Mouse (Mus musculus) lung, postnatal 0 days (tissue): ENCODE results near the gene Gstt3. TPM values are rescaled to one million over a fixed set of nuclear protein-coding genes. Genes with fewer than 3 reads are reported as not detected.

ENCODE experiments used
- ATAC-seq: fragments of 200-750 bp; cut with Nextera tagmentation; 2 replicates; pipeline ENCODE4 v1.8.0; 2017; ENCODE audit warnings: moderate library complexity
- DNase-seq: peaks from one replicate; pipeline ENCODE4 v3.0.0-alpha.2; 2016; ENCODE audit warnings: low spot score
- H3K27ac ChIP-seq: fragments of 300-500 bp; sonication (generic); 2 replicates; pipeline ENCODE4 v1.5.1; 2014; ENCODE audit warnings: antibody characterized with exemption, mild to moderate bottlenecking, low read length, mixed read lengths
- H3K27me3 ChIP-seq: fragments of 300-500 bp; sonication (generic); replicated peaks from 2 replicates; pipeline ENCODE4 v1.6.1; 2014; ENCODE audit warnings: low read length, mixed read lengths; ENCODE audit not compliant: insufficient read depth
- H3K36me3 ChIP-seq: fragments of 300-500 bp; sonication (generic); 2 replicates; pipeline ENCODE4 v1.6.1; 2014; ENCODE audit warnings: low read length, mixed read lengths; ENCODE audit not compliant: insufficient read depth
- H3K4me1 ChIP-seq: fragments of 300-500 bp; sonication (generic); 2 replicates; pipeline ENCODE4 v1.6.1; 2014; ENCODE audit warnings: antibody characterized with exemption, low read depth, low read length, mixed read lengths; ENCODE audit not compliant: insufficient read depth
- H3K4me2 ChIP-seq: fragments of 300-500 bp; sonication (generic); replicated peaks from 2 replicates; pipeline ENCODE4 v1.6.1; 2014; ENCODE audit warnings: low read depth, mild to moderate bottlenecking, low read length, moderate library complexity, mixed read lengths
- H3K4me3 ChIP-seq: fragments of 300-500 bp; sonication (generic); 2 replicates; pipeline ENCODE4 v1.5.1; 2014; ENCODE audit warnings: low read depth, low read length
- H3K9ac ChIP-seq: fragments of 300-500 bp; sonication (generic); replicated peaks from 2 replicates; pipeline ENCODE4 v1.6.1; 2014; ENCODE audit warnings: low read depth, mild to moderate bottlenecking
- H3K9me3 ChIP-seq: fragments of 300-500 bp; sonication (generic); 2 replicates; pipeline ENCODE4 v1.6.1; 2016; ENCODE audit warnings: low read length, mixed read lengths
- CTCF ChIP-seq: IDR thresholded peaks from 2 replicates; pipeline ENCODE4 v1.5.1; 2016; ENCODE audit warnings: antibody characterized with exemption, mild to moderate bottlenecking
- EP300 ChIP-seq: IDR thresholded peaks from 2 replicates; pipeline ENCODE4 v1.6.1; 2016; ENCODE audit warnings: antibody characterized with exemption, mild to moderate bottlenecking, control low read depth
- WGBS: fragments of 180-500 bp; shearing (Covaris S2); extraction: QIAGEN DNeasy Blood & Tissue Kit; methylation state at CpG from one replicate; pipeline ENCODE4 v1.1.7; 2014; 5-methylcytosine and 5-hydroxymethylcytosine counted together
- polyA plus RNA-seq: library from polyadenylated mRNA; unstranded; fragments of >200 nt; fragmentation: Nextera tagmentation; extraction: Ambion mirVana; gene quantifications from 2 replicates; pipeline ENCODE4 v1.2.1, GENCODE M21; 2015

Gene Gstt3
- polyA plus RNA-seq, 1 experiment from 2014 or later = 58.9 TPM

GRCm38 (mm10) chr10:75788277-75788676, 7.1 kb upstream of the Gstt3 start:
- no peak for TF ChIP-seq CTCF
- no peak for TF ChIP-seq EP300
- H3K4me3 ChIP-seq = no peak overlapping the region
- ATAC-seq (no peak), DNase-seq (no peak)
- H3K4me1 ChIP-seq = no peaks in the 10 kb centered on the region
- no peaks in the 10 kb centered on the region for H3K27me3 ChIP-seq
- no peak overlapping the region for H3K27ac ChIP-seq
- H3K4me2 ChIP-seq = no peak overlapping the region
- no peaks in the 10 kb centered on the region for H3K36me3 ChIP-seq
- WGBS = 89% methylated on average over 8 of the region's 8 CpGs
- H3K9me3 ChIP-seq = no peaks in the 10 kb centered on the region
- H3K9ac ChIP-seq = no peak overlapping the region

GRCm38 (mm10) chr10:75785442-75785841, 4.2 kb upstream of the Gstt3 start:
- 51% methylated on average over 1 of the region's 1 CpGs for WGBS
- DNase-seq (no peak), ATAC-seq (no peak)
- no peaks in the 10 kb centered on the region for H3K9me3 ChIP-seq
- TF ChIP-seq EP300 (no peak), CTCF (no peak)
- no peak overlapping the region for H3K4me2 ChIP-seq
- 0 out of 2 replicates have a peak, but pooled peaks cover 4% of the 10 kb centered on the region for H3K4me1 ChIP-seq
- H3K9ac ChIP-seq = no peak overlapping the region
- H3K27ac ChIP-seq = no peak overlapping the region
- H3K4me3 ChIP-seq = no peak overlapping the region
- H3K36me3 ChIP-seq = no peaks in the 10 kb centered on the region
- no peaks in the 10 kb centered on the region for H3K27me3 ChIP-seq

- no peaks in the 10 kb centered on the region for H3K27me3 ChIP-seq
- H3K4me3 ChIP-seq = peak overlapping the region; percentile 51
- no peaks in the 10 kb centered on the region for H3K9me3 ChIP-seq
- 0 out of 2 replicates have a peak overlapping the region, but pooled peaks have one; percentile 5 for H3K27ac ChIP-seq
- H3K4me2 ChIP-seq = peak overlapping the region; percentile 85
- ATAC-seq = peak; percentile 30
- H3K9ac ChIP-seq = no peak overlapping the region
- TF ChIP-seq CTCF (no peak), EP300 (no peak)
- no peaks in the 10 kb centered on the region for H3K36me3 ChIP-seq
- H3K4me1 ChIP-seq = 0 out of 2 replicates have a peak, but pooled peaks cover 4% of the 10 kb centered on the region
- peak; percentile 64 for DNase-seq
- WGBS = 31% methylated on average over 15 of the region's 15 CpGs
Measured at GRCm38 (mm10) chr10:75779206-75780174, 1.7 kb downstream of the Gstt3 start.

- no peak overlapping the region for H3K4me3 ChIP-seq
- no peak overlapping the region for H3K4me2 ChIP-seq
- H3K4me1 ChIP-seq = peaks cover 4% of the 10 kb centered on the region; the same call in 1 of the 2 replicates
- H3K9ac ChIP-seq = no peak overlapping the region
- TF ChIP-seq CTCF (no peak), EP300 (no peak)
- no peak overlapping the region for H3K27ac ChIP-seq
- no peaks in the 10 kb centered on the region for H3K9me3 ChIP-seq
- WGBS = 93% methylated on average over 2 of the region's 2 CpGs
- DNase-seq (no peak), ATAC-seq (no peak)
- no peaks in the 10 kb centered on the region for H3K27me3 ChIP-seq
- no peaks in the 10 kb centered on the region for H3K36me3 ChIP-seq
Measured at GRCm38 (mm10) chr10:75777885-75778284, 3.3 kb downstream of the Gstt3 start.

GRCm38 (mm10) chr10:75776562-75776961, 4.7 kb downstream of the Gstt3 start:
- 90% methylated on average over 6 of the region's 6 CpGs for WGBS
- no peak for TF ChIP-seq EP300
- TF ChIP-seq CTCF = no peak
- peaks cover 9% of the 10 kb centered on the region; the same call in 1 of the 2 replicates for H3K4me1 ChIP-seq
- ATAC-seq = no peak
- H3K9ac ChIP-seq = no peak overlapping the region
- no peak overlapping the region for H3K27ac ChIP-seq
- no peaks in the 10 kb centered on the region for H3K27me3 ChIP-seq
- H3K4me3 ChIP-seq = no peak overlapping the region
- no peak for DNase-seq
- no peak overlapping the region for H3K4me2 ChIP-seq
- no peaks in the 10 kb centered on the region for H3K36me3 ChIP-seq
- no peaks in the 10 kb centered on the region for H3K9me3 ChIP-seq

GRCm38 (mm10) chr10:75774587-75774986, 6.6 kb downstream of the Gstt3 start:
- Histone ChIP-seq H3K27me3 (no peaks in the 10 kb centered on the region), H3K4me3 (no peak overlapping the region), H3K36me3 (no peaks in the 10 kb centered on the region), H3K4me1 (peaks cover 5% of the 10 kb centered on the region; the same call in 1 of the 2 replicates), H3K9me3 (no peaks in the 10 kb centered on the region), H3K27ac (no peak overlapping the region), H3K4me2 (no peak overlapping the region), H3K9ac (no peak overlapping the region)
- no peak for ATAC-seq
- WGBS = 86% methylated on average over 9 of the region's 9 CpGs
- no peak for DNase-seq
- TF ChIP-seq EP300 (no peak), CTCF (no peak)
